Mouse (Mus musculus) embryonic fibroblast, embryonic 13.5 days (primary cell): Measurements from ENCODE around the gene Fabp6.

Experiments
- CTCF ChIP-seq: IDR thresholded peaks from 2 replicates; pipeline ENCODE4 v1.5.1; 2011; ENCODE audit warnings: mild to moderate bottlenecking, control low read depth, low read length, moderate library complexity, borderline replicate concordance; ENCODE audit not compliant: insufficient read depth
- POLR2A ChIP-seq: IDR thresholded peaks from 2 replicates; pipeline ENCODE4 v1.6.1; 2011; ENCODE audit warnings: low read depth, mild to moderate bottlenecking, control low read depth, low read length, moderate library complexity

DNA sequence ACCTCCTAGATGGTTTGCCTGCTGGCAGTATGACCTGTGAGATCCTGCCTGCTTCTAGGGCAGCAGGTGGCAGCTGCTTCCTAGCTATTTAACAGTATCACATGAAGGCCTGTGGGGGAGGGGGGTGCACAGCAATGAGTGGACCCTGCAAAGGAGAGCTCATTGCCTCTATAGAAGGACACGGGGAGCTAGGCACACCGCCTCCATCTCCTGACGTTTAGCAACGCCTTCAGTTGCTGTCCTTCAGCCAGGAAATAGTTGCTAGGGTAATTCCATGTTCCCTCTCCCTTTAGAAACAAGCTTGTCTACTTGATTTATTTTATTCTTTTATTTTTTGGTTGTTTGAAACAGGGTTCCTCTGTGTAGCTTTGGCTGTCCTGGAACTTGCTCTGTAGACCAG, 35.4 kb upstream of the Fabp6 start:
- TF ChIP-seq CTCF (no peak), POLR2A (no peak)
